Mouse (Mus musculus) R1 (cell line): ENCODE data around the gene Ubtd1.
A peak's percentile ranks its signal among the peaks of the same experiment; 100 is the strongest.

Source experiments
- DNase-seq: peaks from one replicate; pipeline ENCODE4 v3.0.0-alpha.2; 2018; ENCODE audit warnings: low read depth, low spot score

Ubtd1 gene

DNA sequence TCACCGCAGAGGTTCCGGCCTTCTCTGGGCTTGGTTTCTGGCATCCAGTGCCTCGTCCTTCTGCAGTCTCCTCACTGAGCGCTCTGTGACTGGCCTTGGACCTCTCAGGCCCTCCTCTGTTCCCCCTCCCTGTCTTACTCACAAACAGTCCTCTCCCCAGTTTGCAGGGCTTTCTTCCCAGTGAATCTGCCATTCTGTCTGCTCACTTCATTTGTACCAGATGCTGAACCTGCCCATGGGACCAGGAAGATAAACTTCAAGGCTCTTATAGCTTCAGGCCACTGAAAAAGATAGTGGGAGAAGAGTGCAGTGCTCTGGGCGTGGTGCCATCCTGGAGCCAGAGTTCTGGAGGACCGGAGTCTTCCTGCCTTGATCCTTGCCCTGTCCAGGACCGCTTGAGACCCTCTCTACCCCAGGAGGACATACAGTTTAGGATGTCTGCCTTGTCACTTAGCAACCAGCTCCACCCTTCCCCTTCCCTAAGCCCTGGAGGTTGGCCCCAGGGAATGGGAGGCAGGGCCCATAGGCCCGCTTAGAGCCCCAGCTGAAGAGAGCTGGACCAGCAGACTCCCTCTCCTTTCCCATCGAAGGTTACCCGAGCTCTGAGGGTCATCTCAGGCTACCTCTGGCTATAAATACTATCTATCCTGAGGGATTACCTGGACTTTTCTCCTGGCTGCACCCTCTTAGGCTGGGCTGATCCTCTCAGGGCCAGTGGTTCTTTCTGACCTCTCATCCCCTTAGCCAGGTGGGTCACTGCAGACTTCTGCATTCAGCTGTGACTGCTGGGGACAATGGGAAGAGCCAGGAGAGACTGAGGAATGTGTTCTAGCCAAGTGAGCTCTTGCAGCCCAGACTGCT is 40.3 kb downstream of the Ubtd1 start:
- no peak for DNase-seq

DNA sequence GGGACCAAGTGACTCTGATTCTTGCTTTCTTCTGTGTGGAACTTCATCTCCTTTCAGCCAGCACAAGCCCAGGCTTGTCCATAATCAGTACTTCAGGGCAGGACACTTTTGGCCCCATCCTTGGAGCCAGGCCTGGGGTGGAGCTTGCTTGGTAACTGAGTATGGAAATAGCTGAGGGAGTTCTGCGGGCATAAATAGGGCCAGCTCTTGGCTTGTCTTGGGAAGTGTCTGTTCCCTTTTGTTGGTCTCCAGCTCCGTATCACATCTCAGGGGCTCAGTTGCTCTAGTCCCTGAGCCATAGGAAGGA is 40.9 kb downstream of the Ubtd1 start:
- DNase-seq, result peak; percentile 54

DNA sequence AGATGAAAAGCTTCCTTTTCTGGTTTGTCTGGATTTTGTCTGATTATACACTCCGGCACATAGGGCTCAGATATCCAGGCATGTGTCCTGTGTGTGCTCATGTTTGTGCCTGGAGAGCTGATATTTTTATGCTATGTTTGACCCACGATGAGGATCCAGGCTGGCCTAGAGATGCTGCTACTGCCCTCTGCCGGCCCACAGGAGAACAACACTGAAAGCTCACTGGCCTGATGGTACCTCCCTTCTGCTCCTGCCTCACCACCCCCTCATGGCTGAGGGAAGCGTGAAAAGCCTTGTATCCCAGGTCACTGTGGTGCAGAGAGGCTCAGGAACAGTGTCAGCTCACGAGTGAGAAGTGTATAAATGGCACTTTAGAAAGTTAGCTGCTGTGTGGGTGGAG is 44.6 kb downstream of the Ubtd1 start:
- DNase-seq, result peak; percentile 71

DNA sequence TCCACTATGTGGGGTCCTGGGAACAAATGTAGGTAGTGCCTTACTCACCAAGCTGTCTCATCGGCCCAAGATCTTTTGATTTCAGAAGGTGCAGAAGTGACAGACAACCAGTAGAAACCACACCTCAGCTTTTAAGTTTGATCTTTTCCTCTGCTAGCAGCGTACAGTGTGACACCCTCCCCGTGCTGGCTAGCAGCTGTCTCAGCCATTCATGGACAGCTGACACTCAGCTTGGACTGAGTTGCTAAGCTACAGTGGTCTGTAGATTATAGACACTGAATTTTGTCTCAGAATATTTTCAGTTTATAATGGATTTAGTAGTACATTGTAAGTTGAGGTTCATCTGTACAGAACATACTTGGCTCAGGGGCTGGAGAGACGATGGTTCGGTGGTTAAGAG is 49.5 kb downstream of the Ubtd1 start:
- no peak for DNase-seq

DNA sequence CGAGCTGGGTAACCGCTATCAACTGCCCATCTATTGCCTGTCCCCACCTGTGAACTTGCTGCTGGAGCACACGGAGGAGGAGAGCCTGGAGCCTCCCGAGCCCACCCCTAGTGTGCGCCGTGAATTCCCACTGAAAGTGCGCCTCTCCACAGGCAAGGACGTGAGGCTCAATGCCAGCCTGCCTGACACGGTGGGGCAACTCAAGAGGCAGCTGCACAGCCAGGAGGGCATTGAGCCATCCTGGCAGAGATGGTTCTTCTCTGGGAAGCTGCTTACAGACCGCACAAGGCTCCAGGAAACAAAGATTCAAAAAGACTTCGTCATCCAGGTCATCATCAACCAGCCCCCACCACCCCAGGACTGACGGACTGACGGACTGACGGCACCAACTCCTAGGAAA is 52.0 kb downstream of the Ubtd1 start:
- no peak for DNase-seq

DNA sequence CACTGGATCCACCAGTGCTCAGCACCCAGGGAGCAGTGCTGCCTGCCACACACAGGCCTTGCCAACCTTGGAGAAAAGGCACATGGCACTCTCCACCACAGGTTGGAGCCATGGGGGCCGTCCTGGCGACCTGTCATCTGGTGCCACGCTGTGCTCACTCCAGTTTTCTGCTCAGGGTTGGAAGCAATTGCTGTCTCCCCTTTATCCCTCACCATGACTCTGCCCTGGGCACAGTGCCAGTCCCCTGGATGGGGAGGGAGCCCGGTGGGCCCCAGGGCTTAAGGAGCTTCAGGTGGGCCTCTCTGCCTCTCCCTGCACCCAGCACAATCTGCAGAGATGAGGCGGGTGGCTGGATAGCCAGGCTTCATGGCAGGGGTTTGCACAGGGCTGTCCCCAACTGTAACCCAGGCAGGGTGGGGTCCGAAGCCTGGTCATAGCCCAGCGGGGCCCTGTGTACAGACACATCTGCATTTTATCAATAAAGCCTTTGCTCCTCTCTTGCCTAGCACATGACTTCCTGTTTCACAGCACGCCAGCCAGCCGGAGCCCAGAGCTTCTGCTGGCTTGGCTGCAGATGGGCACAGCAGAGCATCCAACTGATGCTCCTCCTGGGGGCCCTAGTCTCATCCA is 52.7 kb downstream of the Ubtd1 start:
- DNase-seq, result no peak

DNA sequence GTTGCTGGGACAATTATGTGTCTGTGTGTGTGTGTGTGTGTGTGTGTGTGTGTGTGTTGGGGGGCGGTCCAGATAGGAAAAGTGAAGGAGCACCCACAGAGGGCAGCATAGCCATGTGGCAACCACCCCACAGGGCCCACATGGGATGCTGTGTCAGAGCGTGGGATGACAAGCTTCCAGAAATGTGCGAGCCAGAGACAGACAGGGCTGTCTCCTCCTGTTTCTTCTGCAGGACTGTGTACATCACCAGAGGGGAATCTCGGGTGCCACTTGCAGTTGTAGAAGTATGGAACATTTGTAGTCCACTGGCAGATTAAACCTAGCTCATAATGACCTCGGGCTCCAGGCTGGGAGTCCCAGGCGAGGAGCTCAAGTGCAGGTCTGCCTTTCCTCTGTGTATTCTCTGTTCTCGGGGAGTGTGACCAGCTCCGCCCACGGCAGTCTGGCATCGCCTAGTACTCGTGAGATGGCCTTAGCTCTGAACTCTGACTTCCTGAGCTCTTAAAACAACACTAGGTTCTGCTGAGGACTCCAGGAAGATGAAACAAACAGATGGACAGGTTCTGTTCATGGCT is 53.4 kb downstream of the Ubtd1 start:
- DNase-seq, result no peak

DNA sequence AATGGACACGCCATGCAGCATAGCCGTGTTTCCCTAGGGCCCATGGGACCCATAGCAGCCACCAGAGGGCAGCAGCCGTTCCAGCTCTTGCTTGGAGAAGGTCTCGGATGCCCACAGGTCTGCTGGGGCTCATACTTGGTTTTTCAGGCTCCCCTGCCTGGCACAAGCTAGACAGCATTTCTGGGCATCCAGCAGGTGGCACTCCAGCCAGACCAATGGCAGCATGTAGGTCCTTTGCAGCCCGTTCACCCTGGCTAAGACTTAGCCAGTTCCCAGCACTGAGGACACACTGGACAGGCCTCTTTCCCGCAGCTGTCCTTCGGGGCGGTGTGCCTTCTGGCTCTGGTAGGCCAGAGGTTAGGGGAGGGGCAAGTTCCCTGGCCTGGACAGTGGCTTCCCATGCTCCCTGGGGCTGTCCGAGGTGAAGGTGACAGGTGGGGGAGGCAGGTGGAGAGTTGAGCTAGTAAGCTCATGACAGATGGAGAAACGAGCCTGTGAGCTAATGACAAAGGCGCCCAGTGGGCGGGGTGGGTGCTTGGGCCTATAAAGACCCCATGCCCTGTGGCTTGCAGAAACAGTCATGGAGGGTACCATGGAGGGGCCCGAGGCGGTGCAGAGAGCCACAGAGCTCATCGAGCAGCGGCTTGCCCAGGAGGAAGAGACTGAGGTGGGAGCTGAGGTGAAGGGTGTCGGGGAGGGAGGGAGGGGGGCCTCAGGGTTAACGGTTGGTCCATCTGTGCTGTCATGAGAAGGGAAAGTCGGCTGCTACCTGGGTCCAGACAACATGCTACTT is 54.1 kb downstream of the Ubtd1 start, which contains the start of gene Ankrd2:
Ankrd2 (plus strand) TSS at position 545 of the 793 bp plus-strand sequence.
- peak; percentile 75 for DNase-seq

DNA sequence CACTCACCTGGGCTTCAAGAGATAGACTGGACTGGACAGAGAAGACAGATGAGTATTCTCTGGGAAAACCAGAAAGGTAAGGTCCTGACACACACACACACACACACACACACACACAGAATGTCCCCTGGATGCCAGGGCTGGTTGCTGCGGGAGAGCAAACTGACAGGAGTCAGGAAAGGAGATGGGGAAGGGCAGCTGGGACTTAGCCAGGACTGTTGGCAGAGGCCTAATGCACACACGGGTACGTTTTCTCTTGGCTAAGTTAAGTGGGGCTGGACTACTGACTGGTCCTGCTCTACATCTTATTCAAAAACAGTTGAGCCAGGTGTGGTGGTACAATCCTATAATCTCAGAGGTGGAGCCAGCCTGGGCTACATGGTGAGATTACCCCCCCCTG is 54.8 kb downstream of the Ubtd1 start:
- no peak for DNase-seq

DNA sequence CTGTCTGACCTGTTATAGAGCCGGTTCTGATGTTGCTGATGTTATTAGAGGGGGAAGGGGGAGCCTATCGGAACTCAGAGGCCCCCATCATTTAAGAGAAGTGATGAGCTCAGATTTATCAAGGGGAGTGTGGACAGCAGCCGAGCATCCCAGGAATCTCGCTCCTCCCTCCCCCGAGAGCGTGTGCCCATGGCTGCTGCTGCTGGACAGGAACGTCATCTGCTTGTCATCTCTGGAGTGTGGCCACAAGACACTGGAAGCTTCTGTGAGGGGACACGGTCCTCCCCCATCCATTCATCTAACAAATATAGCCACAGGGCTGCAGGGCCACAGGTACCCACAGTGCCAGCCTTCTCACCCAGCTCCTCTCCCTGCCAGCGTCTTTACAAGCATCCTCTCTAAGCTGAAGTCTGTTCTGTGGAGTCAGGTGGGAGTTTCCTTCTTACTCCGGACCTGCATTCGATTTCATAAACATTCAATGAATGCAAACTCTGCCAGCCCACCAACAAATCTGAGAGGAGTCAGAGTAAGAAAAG is 55.7 kb downstream of the Ubtd1 start:
- DNase-seq, result no peak

DNA sequence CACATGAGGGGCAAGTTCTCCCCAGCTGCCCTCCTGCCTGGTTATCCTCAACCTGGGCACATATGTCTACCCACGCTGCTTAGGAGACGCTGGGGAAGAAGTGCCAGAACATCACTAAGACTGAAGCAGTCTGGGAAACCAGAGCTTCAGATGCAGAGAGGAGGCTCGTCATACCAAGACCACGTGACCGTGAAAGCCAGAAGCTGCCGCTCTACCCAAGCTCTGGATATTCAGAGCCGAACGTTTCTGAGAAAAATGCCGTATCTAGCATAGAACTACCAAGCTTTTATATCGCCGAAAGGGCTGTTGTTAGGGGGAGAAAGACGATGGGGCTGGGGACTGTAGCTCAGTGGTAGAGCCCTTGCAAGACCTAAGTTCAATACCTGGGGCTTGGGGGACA is 56.7 kb downstream of the Ubtd1 start:
- DNase-seq, result no peak

DNA sequence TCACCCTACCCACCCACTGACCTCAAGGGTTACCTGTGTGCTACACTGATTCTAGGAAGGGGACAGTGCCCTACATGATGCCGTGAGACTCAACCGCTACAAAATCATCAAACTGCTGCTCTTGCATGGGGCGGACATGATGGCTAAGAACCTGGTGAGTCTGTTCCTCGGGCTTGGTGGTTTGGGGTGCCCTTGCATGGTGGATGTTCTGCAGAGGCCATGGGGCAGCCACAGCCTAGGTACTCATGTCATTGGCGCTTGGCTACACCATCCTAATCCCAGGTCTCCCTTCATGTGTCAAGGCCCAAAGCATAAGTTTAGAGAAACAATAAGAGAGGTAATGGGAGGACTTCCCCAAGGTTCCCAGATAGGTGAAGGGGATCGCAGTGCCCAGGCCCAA is 62.4 kb downstream of the Ubtd1 start:
- no peak for DNase-seq

DNA sequence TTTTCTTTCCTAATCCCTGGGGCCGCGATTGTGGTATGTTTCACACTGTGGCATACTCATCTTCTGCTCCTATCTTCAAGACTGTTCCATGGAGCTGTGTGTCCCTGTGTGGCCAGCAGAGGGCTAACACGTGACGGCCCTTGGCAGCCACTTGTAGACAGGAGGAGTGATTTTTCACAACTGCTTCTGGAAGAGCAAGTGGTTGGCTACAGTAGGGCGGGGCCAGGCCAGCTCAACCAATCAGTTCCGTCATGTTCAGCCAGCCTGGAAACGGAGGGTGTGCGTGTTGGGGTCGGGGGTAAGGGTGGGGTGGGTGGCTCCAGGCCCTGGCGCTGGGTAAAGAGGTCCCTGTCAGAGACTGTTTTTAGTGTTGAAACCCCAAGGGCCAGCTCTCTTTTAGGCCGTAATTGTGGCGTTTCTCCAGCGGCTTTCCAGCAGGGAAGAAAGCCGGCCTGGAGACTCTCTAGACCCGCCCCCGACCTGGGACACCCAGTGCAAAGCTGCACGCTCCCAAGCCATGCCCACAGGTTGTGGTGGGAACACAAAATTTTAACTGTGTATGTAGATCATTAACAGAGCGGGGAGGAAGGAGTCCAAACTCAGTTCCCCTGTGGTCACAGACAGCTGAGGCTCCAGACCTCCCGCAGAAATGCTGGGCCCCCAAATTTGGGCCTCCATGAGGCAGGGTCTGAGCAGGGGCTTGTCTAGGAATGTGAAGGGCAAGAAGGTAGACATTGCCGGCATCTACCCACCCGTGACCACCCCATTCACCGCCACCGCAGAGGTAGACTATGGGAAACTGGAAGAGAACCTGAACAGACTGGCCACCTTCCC is 63.9 kb downstream of the Ubtd1 start, which contains the start of gene Hoga1:
Hoga1 (plus strand) TSS at position 342 of the 834 bp plus-strand sequence.
- peak; percentile 96 for DNase-seq

DNA sequence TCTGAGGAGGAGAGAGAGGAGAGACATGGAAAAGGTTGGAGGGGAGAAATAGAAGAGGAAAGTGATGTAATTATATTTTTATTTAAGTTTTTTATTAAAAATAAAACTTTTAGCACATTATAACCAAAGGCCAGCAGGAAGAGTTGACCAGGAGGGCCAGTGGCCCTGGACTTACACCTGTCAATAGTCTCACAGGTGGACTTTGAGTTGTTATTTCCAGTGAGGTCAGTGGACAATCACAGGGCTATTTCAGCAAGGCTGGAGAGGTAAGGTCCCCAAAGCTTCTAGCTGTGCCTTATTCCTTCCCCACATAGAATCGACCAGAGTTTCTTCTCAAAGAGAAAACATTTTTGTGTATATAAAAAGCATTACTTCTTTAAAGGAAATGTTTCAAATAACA is 68.7 kb downstream of the Ubtd1 start:
- no peak for DNase-seq

DNA sequence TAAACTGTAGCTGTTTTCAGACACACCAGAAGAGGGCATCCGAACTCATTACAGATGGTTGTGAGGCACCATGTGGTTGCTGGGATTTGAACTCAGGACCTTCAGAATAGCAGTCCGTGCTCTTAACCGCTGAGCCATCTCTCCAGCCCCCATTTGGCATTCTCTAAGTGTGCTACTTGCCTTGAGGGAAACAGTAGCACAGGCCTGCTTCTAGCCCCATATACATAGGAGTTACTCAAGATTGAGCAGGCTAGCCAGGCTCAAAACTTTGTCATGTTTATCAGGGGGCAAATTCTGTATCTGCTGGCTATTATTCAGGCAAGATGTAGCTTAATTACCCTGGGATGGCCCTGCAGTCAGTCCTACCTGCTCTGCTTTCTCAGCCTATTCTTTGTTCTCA is 69.8 kb downstream of the Ubtd1 start:
- DNase-seq, result no peak

DNA sequence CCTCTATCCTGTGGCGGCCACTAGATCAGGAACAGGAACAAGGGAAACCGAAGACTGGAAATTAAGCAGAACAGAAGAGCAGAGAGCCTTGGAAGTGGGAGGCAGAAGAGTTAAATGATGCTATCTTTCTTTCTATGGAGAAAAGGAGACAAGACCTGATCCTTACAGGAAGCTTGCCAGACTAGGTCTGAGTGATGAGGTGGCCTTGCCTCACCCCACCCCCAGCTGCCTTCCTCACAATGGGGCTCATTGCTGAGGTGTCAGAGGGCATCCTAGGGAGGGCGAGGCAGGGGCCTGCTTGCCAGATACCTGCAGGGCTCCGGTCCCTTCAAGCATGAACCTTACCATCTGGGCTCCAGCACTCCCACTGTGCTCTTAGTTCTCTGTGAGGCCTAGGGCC is 70.4 kb downstream of the Ubtd1 start, which contains the start of gene 4933411K16Rik:
4933411K16Rik (plus strand) TSS at position 301 of the 400 bp plus-strand sequence.
- no peak for DNase-seq

DNA sequence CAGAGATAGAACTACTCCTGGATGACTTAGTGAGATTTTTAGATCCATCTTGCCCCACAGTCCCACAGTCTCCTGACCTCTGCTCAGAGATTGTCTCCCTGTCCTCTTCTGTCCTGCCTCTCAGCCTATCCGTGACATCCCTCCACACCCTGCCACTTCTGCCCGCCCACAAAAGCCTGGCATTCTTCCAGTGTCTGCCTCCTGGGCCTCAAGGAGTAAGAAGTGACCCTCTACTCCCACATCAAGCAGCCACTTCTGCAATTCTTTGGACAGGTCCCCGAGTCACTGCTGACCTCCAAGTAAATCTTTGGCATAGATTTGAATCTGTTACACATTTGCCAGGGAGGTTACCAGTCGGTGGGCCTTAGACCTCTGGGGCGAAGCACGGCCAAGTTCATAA is 72.7 kb downstream of the Ubtd1 start:
- DNase-seq, result no peak

DNA sequence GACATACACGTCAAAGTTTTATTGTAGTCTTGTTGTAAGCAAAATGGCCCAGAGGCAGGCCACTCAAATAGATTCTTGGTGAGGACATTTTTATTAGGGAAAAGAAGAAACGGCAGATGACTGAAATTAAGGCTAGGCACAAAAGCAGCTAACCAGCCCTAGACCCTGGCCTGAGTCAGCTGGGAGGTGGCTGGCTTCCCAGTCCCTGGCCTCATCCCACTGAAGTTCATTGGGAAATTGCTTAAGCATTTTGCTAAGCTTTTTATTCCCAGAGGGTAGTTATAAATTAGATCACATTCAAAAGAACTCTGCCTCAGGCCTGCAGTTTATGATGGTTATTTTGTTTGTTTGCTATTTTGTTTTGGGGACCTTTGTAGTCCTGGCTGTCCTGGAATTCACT is 74.3 kb downstream of the Ubtd1 start:
- DNase-seq, result no peak

DNA sequence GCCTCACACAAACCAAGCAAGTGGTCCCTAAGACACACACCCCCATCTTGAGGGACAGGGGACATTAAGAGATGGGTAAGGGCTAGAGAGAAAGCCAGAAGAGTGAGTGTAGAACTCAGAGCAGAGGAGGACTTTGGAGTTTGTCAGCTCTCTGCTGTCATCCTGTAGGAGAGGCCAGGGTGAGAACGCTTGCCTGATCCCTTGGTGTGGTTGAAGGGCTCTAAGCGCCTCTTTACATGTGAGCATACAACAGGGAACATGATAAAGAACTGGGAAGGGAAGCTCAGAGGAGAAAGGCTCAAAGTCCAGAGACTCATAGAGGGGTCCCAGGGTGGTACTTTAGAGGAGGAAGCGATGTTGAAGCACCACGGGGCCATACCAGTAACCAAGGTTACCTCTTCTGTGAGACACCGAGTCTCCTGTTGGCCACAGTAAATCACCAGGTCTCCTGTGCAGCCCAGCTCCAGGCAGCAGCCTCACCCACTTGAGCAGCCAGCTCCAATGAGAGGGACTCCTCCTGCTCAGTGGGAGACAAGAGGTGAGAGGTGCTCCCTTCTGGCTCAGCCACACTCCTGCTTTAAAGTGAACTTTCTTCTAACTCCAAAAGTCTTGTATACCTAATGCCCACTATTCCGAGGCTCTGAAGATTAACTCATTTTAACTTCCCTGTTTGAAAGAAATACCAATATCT is 75.3 kb downstream of the Ubtd1 start:
- DNase-seq, result no peak

DNA sequence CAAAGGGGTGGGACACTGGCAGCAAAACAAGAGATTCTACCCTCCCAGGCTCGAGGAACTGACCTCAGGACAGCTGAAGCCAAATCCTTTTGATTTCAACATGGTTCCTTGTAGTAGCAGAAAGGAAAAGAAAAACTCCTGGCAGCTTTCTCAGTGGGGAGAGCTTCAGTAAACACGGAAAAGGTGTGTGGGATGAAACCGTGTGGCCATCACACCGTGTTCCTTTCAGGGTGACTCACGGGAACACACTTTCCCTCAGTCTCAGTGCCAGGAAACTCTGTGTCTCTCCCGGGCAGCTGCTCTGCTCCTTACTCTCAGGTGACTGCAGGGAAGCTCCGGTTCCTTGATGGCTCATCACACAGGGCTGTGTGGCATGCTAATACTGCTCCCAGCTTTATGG is 76.9 kb downstream of the Ubtd1 start:
- no peak for DNase-seq
